ENCODE assay signal across 17 mouse cellular contexts in the genomic region with DNA sequence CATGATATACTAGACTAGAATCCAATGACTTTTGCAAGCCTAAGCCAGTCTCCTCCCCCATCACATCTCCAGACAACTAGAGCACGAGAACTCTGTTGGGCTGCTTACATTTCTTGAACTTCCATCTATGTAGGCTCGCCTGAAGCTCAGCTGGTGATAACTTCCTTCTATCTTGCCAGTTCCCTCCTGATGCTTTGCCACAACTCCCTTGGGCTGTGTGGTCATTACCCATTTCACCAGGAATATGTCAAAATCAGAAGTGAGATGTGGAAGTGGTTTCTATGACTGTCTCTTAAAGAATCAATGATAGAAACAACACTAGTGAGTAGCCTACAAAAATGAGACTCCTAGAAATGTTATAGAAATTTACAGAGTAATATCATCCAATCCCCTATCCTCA. TPM values are rescaled to one million over a fixed set of nuclear protein-coding genes. Genes with fewer than 3 reads are reported as not detected.
DNase-seq lines count a peak whose midpoint lies in the region; ATAC-seq lines count a peak whose summit lies in the region.
"Had no signal": no experiment of that assay in that cellular context is flagged by ENCODE, and none has a peak within 500 bp of the region (broad histone marks: within the 10 kb centered on the region; RNA-seq: fewer than 3 reads in every experiment).

No protein-coding gene starts in this region.

- peak; percentile 89 for ATAC-seq in granulocyte monocyte progenitor cell, adult 5-6 weeks (replicated peaks; ENCODE audit: poor library complexity, severe bottlenecking)
- 0 out of 2 replicates have a peak, but pooled peaks have one; percentile 50 for ATAC-seq in monocyte, adult 5-6 weeks (replicated peaks; ENCODE audit: insufficient number of reproducible peaks, low FRiP score, low TSS enrichment, poor library complexity, severe bottlenecking)
- ATAC-seq: CD4-positive, CD25-positive, alpha-beta regulatory T cell, adult 4 months; forebrain, embryonic 14.5 days had no signal

- intact Hi-C loops in heart, postnatal 14 days (cut with DNase I): no loop called here

- peak; percentile 27 for DNase-seq in heart, adult 11 months
- DNase-seq in heart, postnatal 14 days: no peak
- DNase-seq in 416B (ENCODE audit: low read depth): peak; percentile 42
- DNase-seq in left cerebral cortex, adult 18-20 months (ENCODE audit: low spot score in 2 of 2): no peak
- no peak for DNase-seq in adrenal gland, postnatal 36 days
- DNase-seq in left cerebral cortex, adult 9 months (ENCODE audit: low spot score in 2 of 2): no peak
- DNase-seq: adrenal gland, postnatal 14 days; cerebellum, adult 18-20 months; cerebellum, adult 9-11 months; cerebellum, postnatal 36 days; gastrocnemius, postnatal 10 days; heart, postnatal 36 days had no signal

RNA-seq across cellular contexts. Expression of a gene that starts 56.9 kb away (rescaled TPM):
- total RNA-seq in heart, postnatal 14 days (2021): under 1 TPM in 1 of 2 experiments, not detected in 1; 0.22 TPM
- total RNA-seq in granulocyte monocyte progenitor cell, adult 5-6 weeks (2014; fragmentation: Nextera tagmentation): 18.1 and 23.9 TPM in 2 replicates
- total RNA-seq in granulocyte monocyte progenitor cell, adult 5-6 weeks (2017): 32.4 and 37.0 TPM in 2 replicates
- total RNA-seq in monocyte, adult 5-6 weeks (2017): 155 to 242 TPM (median 218 TPM) in 3 replicates
- not detected for total RNA-seq in left cerebral cortex, adult 18-20 months (2021)
- 1 to 10 TPM in 1 of 2 experiments, under 1 TPM in 1; 0.10 to 1.1 TPM for total RNA-seq in adrenal gland, postnatal 36 days (2021)
- total RNA-seq: MEL had no signal

Comparison
In these comparisons a context has a peak if more than half of its experiments do, and no peak if none do; other contexts are left out.
1. DNase-seq: peak in heart, adult 11 months (single experiment) and 416B (single experiment); none in heart, postnatal 14 days (0 of 2), left cerebral cortex, adult 18-20 months (0 of 2), adrenal gland, postnatal 36 days (0 of 2) and left cerebral cortex, adult 9 months (0 of 2).
2. RNA of a gene that starts 56.9 kb away (total RNA-seq): 155 to 242 TPM in monocyte, adult 5-6 weeks and 18.1 to 37.0 TPM in granulocyte monocyte progenitor cell, adult 5-6 weeks; 0.10 to 1.1 TPM in adrenal gland, postnatal 36 days, 0.22 TPM in heart, postnatal 14 days and not detected in left cerebral cortex, adult 18-20 months; every median in the first group is over 4 times any median in the second.